Mouse (Mus musculus): Measurements from ENCODE around the gene Usp38.

- TF ChIP-seq POLR2A (IDR thresholded peaks at IDR 0.05; ENCODE audit: insufficient read depth, low read length) (no peak), CTCF (IDR thresholded peaks at IDR 0.05; ENCODE audit: low read depth, low read length) (no peak)
Measured at GRCm38 (mm10) chr8:80971150-80971549, 43.6 kb downstream of the Usp38 start.

Data from ES-Bruce4 (cell line).